Mouse (Mus musculus): ENCODE results near the gene Adgrl3. TPM values are rescaled to one million over a fixed set of nuclear protein-coding genes. Genes with fewer than 3 reads are reported as not detected.

Gene Adgrl3
- total and polyA plus RNA-seq, 3 experiments = not detected

GRCm38 (mm10) chr5:81661611-81662390, 641.9 kb downstream of the Adgrl3 start:
- Histone ChIP-seq H3K9me3 (replicated peaks; ENCODE audit: insufficient read depth, low read length) (no peaks in the 10 kb centered on the region), H3K27me3 (ENCODE audit: control insufficient read depth in 1 of 2, insufficient read depth in 2 of 2, low read length in 2 of 2) (no peaks in the 10 kb centered on the region), H3K4me3 (ENCODE audit: control insufficient read depth in 1 of 2, insufficient read depth in 1 of 2, low read depth in 2 of 2, low read length in 2 of 2) (no peak overlapping the region), H3K36me3 (ENCODE audit: control insufficient read depth in 1 of 2, insufficient read depth in 2 of 2, low read length in 2 of 2) (no peaks in the 10 kb centered on the region), H3K9ac (ENCODE audit: control insufficient read depth, low read depth, low read length, poor library complexity, severe bottlenecking) (no peak overlapping the region), H3K4me1 (ENCODE audit: control insufficient read depth in 1 of 2, insufficient read depth in 2 of 2, low read length in 2 of 2) (no peaks in the 10 kb centered on the region), H3K27ac (ENCODE audit: control insufficient read depth, low read depth, low read length) (no peak overlapping the region), H3K79me2 (ENCODE audit: control insufficient read depth, insufficient read depth, low read length, poor library complexity) (no peaks in the 10 kb centered on the region)
- no peak for DNase-seq (ENCODE audit: low read depth, low spot score)
- TF ChIP-seq USF1 (IDR thresholded peaks at IDR 0.05; ENCODE audit: low read depth, low read length) (no peak), EP300 (IDR thresholded peaks at IDR 0.05; ENCODE audit: low read depth in 1 of 2, low read length in 2 of 2) (no peak)

GRCm38 (mm10) chr5:81671025-81671424, 651.1 kb downstream of the Adgrl3 start:
- no peaks in the 10 kb centered on the region for H3K4me1 ChIP-seq (ENCODE audit: control insufficient read depth in 1 of 2, insufficient read depth in 2 of 2, low read length in 2 of 2)
- no peaks in the 10 kb centered on the region for H3K36me3 ChIP-seq (ENCODE audit: control insufficient read depth in 1 of 2, insufficient read depth in 2 of 2, low read length in 2 of 2)
- H3K27me3 ChIP-seq (ENCODE audit: control insufficient read depth in 1 of 2, insufficient read depth in 2 of 2, low read length in 2 of 2) = no peaks in the 10 kb centered on the region
- DNase-seq (ENCODE audit: low read depth, low spot score) = no peak
- no peaks in the 10 kb centered on the region for H3K9me3 ChIP-seq (replicated peaks; ENCODE audit: insufficient read depth, low read length)
- H3K79me2 ChIP-seq (ENCODE audit: control insufficient read depth, insufficient read depth, low read length, poor library complexity) = no peaks in the 10 kb centered on the region
- no peak overlapping the region for H3K9ac ChIP-seq (ENCODE audit: control insufficient read depth, low read depth, low read length, poor library complexity, severe bottlenecking)
- no peak overlapping the region for H3K4me3 ChIP-seq (ENCODE audit: control insufficient read depth in 1 of 2, insufficient read depth in 1 of 2, low read depth in 2 of 2, low read length in 2 of 2)
- no peak overlapping the region for H3K27ac ChIP-seq (ENCODE audit: control insufficient read depth, low read depth, low read length)
- no peak for TF ChIP-seq POLR2AphosphoS2 (IDR thresholded peaks at IDR 0.05; ENCODE audit: low read length)
- no peak for TF ChIP-seq USF2 (IDR thresholded peaks at IDR 0.05; ENCODE audit: borderline replicate concordance in 1 of 2, insufficient read depth in 1 of 2, low read depth in 1 of 2, low read length in 2 of 2)
- TF ChIP-seq TBP (IDR thresholded peaks at IDR 0.05; ENCODE audit: low read depth, low read length) = no peak
- TF ChIP-seq MYB (IDR thresholded peaks at IDR 0.05; ENCODE audit: low read depth, low read length) = no peak
- no peak for TF ChIP-seq UBTF (IDR thresholded peaks at IDR 0.05; ENCODE audit: borderline replicate concordance, insufficient read depth, low read depth, low read length)
- TF ChIP-seq KAT2A (conservative IDR thresholded peaks at IDR 0.05; ENCODE audit: low read depth, low read length) = no peak
- TF ChIP-seq E2F4 (IDR thresholded peaks at IDR 0.05; ENCODE audit: borderline replicate concordance, low read depth, low read length) = no peak
- no peak for TF ChIP-seq ZNF384 (IDR thresholded peaks at IDR 0.05; ENCODE audit: low read depth, low read length)
- TF ChIP-seq MXI1 (IDR thresholded peaks at IDR 0.05; ENCODE audit: low read depth, low read length) = no peak
- TF ChIP-seq ZMIZ1 (IDR thresholded peaks at IDR 0.05; ENCODE audit: low read depth, low read length) = no peak
- TF ChIP-seq EP300 (IDR thresholded peaks at IDR 0.05; ENCODE audit: low read depth in 1 of 2, low read length in 2 of 2) = no peak
